Mouse (Mus musculus) gastrocnemius, postnatal 25 days (tissue): Measurements from ENCODE around the gene P2ry12. TPM values are rescaled to one million over a fixed set of nuclear protein-coding genes. Genes with fewer than 3 reads are reported as not detected.

Experiments
- DNase-seq: peaks from one replicate; pipeline ENCODE4 v3.0.0; 2022
- total RNA-seq, 2 experiments: library from RNA; stranded (reverse); gene quantifications; 1 replicate in 1 of 2; 2 replicates in 1 of 2; pipeline ENCODE4 v1.2.3; 2021

P2ry12 gene
- total RNA-seq, 2 experiments from 2014 or later, result 0.84 to 1.4 TPM

DNA sequence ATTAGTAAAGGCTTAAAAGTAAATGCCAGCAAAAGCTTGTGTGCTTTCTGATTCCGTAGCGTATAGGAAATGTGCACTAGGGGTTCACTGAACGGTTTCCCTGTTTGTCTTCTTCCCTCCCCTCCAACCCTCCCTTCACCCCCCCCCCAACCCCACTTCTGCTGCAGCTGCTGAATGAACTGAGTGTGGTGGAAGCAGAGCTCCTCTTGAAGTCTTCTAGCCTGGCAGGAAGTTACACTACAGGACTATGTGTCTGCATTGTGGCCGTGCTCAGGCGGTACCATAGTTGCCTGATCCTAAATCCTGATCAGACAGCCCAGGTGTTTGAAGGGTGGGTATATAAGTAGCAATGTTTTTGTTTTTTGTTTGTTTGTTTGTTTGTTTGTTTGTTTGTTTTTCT lies 27.8 kb downstream of the P2ry12 start:
- DNase-seq, result no peak

DNA sequence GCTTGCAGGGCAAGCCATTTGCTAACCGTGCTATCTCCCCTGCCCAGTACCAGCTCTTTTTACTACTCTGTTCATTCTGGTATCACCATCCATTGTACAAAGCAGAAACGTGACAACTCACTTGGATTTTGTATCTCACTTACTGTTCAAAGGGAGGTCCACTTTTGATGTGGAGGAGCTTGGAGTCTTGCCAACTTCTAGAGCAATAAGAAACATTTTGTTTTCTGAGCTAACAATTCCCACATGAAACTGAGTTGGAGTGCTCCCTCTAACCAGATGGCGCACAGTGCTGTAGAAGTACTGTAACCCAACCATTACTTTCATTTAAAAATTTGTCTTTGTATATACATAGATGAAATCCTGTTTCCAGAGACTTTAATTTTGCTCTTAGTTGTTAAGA lies 31.8 kb downstream of the P2ry12 start:
- no peak for DNase-seq

DNA sequence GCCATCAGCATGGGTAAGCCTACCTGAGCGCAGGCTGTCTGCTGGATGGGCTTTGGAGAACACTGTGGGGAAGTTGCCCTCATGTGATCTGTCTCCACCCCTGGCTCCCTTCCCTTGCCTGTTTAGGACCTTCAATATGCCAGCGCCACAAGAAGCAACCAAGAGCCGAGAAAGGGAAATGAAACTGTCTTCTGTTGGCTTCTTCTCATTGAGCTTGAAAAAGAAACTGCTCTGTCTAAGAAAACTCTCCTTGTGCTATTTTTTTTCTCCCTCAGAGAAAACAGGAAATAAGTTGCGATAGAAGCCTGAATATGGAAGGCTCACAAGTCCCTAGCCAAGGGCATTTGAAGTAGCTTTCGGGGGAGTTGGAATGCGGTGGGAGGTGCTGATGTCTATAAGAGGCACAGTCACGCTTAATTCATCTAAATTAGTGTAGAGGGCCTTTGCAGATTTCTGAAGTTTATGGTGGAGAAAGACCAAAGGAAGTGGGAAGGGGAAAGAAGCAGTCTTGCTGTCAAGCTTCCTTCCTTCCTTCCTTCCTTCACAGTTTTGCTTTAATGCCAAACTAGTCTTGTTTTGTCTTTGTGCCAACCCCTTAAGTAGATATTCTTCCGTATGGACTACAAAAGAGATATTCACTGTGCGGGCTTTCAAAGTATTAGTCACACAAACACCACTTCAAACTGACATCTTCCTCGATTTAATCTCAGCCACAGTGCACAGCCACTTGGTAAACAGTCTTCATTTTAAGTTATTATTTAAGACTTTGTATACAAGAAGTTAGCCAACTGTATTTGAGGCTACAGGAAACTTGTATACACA lies 33.7 kb downstream of the P2ry12 start:
- no peak for DNase-seq

DNA sequence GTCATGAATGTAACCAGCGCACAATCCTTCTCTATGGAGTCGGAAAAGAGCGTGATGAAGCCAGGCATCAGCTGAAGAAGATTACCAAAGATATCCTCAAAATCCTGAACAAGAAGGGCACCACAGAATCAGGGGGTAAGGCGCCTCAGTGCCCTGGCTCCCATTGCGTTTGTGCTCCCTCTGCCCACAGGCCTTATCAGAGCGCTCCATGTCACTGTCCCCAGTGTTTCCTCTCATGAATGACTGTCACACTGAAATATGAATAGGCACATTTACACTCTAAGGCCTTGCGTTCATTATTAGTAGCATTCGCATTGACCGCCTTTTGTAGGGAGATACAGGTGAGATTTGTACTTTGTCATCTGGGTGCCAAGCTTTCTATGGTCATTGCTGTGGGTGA lies 35.0 kb downstream of the P2ry12 start:
- DNase-seq, result no peak

GRCm38 (mm10) chr3:59225411-59225810 lies 37.3 kb downstream of the P2ry12 start:
- no peak for DNase-seq

DNA sequence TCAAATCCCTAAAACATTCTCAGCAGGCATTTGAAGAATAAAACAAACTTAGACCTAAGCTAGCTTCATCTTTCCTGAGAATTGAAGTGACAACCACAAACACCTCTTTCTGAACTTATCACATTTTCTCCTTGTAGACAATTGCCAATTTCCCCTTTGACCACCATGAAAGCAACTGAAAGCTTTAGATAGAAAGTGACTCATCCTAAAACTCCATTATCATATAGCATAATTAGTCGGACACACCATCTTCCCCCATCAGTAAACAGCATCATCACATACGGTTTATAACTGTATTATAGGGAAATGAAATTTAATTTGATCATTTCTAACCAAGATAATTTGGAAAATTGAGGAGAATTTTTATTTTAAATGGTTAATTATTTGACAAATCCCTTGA lies 40.4 kb downstream of the P2ry12 start:
- DNase-seq, result no peak

DNA sequence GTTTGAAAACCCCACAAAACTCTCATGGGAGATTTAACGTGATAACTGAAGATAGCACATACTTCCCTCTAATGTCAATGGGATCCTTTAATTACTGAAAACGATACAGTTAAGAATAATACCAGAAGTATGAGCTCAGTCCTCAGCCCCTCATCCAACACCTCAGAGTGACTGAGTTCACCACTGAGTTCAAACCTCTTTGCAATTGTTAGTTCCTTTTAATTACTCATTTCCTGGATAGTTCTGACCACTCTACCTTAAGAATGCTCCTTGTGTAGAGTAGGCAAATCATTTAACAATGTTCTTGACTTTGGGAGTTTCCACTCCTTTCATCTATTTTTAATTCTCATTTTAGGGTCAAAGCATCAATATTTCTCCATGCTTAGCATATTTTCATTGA lies 43.3 kb downstream of the P2ry12 start:
- no peak for DNase-seq

- no peak for DNase-seq
Observed at GRCm38 (mm10) chr3:59217211-59217610, 45.5 kb downstream of the P2ry12 start.

GRCm38 (mm10) chr3:59212404-59212803 lies 50.3 kb downstream of the P2ry12 start:
- DNase-seq, result no peak

GRCm38 (mm10) chr3:59211784-59212183 lies 50.9 kb downstream of the P2ry12 start:
- no peak for DNase-seq

DNA sequence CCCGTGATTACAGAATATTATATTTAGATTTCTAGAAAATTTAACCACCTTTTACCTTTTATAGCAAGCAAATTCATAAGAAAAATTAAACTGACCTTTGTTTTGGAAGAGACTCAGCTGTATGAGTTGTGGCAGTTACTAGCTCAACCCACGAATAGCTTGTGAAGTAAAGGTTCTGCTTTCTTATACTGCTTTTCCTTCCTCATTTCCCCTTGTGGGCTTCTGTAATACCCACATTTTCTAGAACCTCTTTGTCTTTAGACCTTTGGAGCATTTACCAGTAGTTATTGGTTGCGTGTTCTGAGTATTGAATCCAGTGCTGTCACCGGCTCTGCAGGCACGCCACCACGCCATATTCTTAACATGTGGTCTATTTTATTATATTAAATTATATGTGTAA lies 51.9 kb downstream of the P2ry12 start, which contains the start of gene P2ry13:
Gene P2ry13 (minus strand): TSS at position 156 of the 400 bp plus-strand sequence.
- DNase-seq, result no peak

DNA sequence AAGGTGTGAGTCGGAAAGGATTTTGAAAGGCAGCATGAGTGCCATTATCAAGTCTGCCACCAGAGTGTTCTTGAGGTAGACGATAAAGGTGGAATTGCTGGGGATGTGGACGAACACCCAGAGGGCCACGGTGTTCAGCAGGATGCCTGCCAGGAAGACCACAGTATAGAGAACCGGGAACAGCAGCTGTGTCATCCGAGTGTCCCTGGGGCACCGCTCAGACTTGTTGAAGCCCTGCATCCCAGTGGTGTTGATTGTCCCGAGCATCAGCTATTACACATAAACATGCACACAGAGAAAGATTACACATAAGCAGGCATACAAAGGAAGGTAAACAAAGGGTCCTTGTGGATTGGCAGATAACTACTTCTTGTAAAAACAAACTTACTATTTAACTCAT lies 52.6 kb downstream of the P2ry12 start:
- no peak for DNase-seq

- no peak for DNase-seq
Observed at GRCm38 (mm10) chr3:59208650-59209548, 53.8 kb downstream of the P2ry12 start.

DNA sequence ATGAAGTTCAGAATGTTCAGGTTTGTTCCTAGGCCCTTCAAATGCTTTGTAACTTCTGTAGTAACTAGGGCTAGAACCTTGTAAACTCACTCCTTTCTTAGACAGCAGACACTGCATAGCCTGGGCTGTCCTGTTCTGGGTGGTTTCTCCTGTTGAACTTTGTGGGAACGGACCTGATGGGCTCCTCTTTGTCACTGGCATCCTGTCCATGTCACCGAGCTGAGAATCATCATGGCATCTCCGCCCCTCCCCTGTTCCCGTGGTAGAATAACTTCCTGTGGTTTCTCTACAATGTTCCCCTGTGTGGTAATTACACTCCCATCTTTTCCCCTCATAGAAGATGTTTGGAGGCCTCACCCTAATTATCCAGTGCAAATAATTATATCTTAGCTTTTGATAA lies 56.7 kb downstream of the P2ry12 start:
- DNase-seq, result no peak

GRCm38 (mm10) chr3:59204719-59205503 lies 57.8 kb downstream of the P2ry12 start:
- no peak for DNase-seq

- DNase-seq, result no peak
Observed at GRCm38 (mm10) chr3:59203802-59204520, 58.7 kb downstream of the P2ry12 start.

- DNase-seq, result no peak
Observed at GRCm38 (mm10) chr3:59197329-59197948, 65.2 kb downstream of the P2ry12 start.

DNA sequence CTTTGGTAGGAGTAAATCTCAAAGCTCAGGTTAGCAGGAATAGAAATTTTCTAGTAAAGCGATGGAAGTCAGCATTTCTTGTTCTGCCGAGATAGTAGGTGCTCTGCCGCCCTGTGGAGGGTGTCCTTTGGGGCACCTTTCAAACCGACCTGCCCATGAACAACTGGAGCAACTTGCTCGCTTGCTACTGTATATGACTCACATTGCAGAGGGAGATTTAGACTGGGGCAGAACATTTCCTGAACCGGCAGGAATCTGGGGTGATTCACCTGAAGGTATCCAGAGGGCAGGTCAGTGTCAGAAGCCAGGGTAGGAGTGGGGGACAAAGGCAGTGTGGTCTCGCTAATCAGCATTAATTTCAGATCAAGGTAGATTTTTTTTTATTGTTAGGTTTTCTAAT lies 67.7 kb downstream of the P2ry12 start, which contains the start of gene Gpr87:
Gene Gpr87 (minus strand): TSS at position 167 of the 400 bp plus-strand sequence.
- DNase-seq, result no peak

DNA sequence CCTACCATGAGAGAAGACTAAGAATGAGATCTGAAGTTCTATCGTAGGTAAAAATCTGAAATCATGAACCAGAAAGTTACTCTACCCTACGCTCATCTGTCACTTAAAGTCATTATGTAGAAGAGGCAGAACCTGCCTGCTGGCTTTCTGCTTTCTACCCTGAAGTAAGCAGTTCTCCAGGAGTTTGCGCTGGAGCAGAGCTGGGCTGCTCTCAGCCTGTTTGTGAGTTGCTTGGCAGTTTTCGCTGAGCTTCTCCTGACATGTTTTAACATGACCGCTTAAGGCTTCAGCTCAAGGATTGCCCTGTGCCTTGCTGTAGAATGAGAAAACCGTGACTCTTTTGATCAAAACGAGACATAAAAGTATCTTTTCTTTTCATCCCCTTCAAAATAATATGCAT lies 68.6 kb downstream of the P2ry12 start:
- DNase-seq, result no peak

GRCm38 (mm10) chr3:59191674-59192073 lies 71.0 kb downstream of the P2ry12 start:
- DNase-seq, result no peak

- DNase-seq, result no peak
Observed at GRCm38 (mm10) chr3:59187336-59187735, 75.3 kb downstream of the P2ry12 start.
